Mouse (Mus musculus): ENCODE data around the gene Sertad3. TPM values are rescaled to one million over a fixed set of nuclear protein-coding genes. Genes with fewer than 3 reads are reported as not detected.

Gene Sertad3
- polyA plus RNA-seq, 1 experiment: 11.8 TPM

DNA sequence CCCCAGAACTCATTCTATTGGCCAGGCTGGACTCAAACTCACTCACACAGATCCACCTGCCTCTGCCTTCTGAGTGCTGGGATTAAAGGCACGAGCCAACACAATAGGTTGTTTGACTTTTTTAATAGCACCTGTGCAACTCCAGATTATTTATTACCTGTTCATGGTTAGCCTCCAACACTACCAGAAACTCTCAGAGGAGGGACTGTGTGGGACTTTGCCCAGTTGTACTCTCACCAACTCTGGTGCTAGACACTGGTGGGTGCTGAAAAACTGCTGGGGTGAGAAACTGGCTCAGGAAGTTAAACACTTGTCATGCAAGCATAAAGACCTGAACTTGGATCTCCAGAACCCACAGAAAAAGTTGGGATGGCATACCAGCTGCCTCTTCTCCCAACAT lies 6.2 kb downstream of the Sertad3 start:
- Histone ChIP-seq H3K4me3 (ENCODE audit: low read depth, low read length) (no peak overlapping the region), H3K27me3 (ENCODE audit: control insufficient read depth, insufficient read depth, low read length, poor library complexity, severe bottlenecking) (no peaks in the 10 kb centered on the region), H3K27ac (ENCODE audit: insufficient read depth, low read length) (no peak overlapping the region), H3K9me3 (replicated peaks; ENCODE audit: control insufficient read depth, insufficient read depth, low read length, poor library complexity, severe bottlenecking) (no peaks in the 10 kb centered on the region), H3K4me1 (ENCODE audit: control insufficient read depth, insufficient read depth, low read length) (peaks cover 6% of the 10 kb centered on the region), H3K36me3 (ENCODE audit: control insufficient read depth, insufficient read depth, low read length, poor library complexity, severe bottlenecking) (peaks cover 3% of the 10 kb centered on the region), H3K9ac (ENCODE audit: low read depth, poor library complexity, severe bottlenecking) (no peak overlapping the region)
- TF ChIP-seq CTCF (IDR thresholded peaks at IDR 0.05; ENCODE audit: low read depth, low read length): no peak
- TF ChIP-seq POLR2A (IDR thresholded peaks at IDR 0.05; ENCODE audit: insufficient read depth, low read length): no peak
- no peak for TF ChIP-seq EP300 (IDR thresholded peaks at IDR 0.05; ENCODE audit: insufficient read depth, low read depth, low read length)

- Histone ChIP-seq H3K9me3 (replicated peaks; ENCODE audit: control insufficient read depth, insufficient read depth, low read length, poor library complexity, severe bottlenecking) (no peaks in the 10 kb centered on the region), H3K27ac (ENCODE audit: insufficient read depth, low read length) (no peak overlapping the region), H3K4me1 (ENCODE audit: control insufficient read depth, insufficient read depth, low read length) (peaks cover 6% of the 10 kb centered on the region), H3K27me3 (ENCODE audit: control insufficient read depth, insufficient read depth, low read length, poor library complexity, severe bottlenecking) (no peaks in the 10 kb centered on the region), H3K36me3 (ENCODE audit: control insufficient read depth, insufficient read depth, low read length, poor library complexity, severe bottlenecking) (peaks cover 3% of the 10 kb centered on the region), H3K4me3 (ENCODE audit: low read depth, low read length) (no peak overlapping the region), H3K9ac (ENCODE audit: low read depth, poor library complexity, severe bottlenecking) (no peak overlapping the region)
- no peak for TF ChIP-seq POLR2A (IDR thresholded peaks at IDR 0.05; ENCODE audit: insufficient read depth, low read length)
Observed at GRCm38 (mm10) chr7:27480506-27480905, 6.9 kb downstream of the Sertad3 start.

- H3K4me3 ChIP-seq (ENCODE audit: low read depth, low read length): peak overlapping the region; percentile 38; the same call in 1 of the 2 replicates
- peaks cover 4% of the 10 kb centered on the region for H3K4me1 ChIP-seq (ENCODE audit: control insufficient read depth, insufficient read depth, low read length)
- H3K9ac ChIP-seq (ENCODE audit: low read depth, poor library complexity, severe bottlenecking): peak overlapping the region; percentile 56
- H3K36me3 ChIP-seq (ENCODE audit: control insufficient read depth, insufficient read depth, low read length, poor library complexity, severe bottlenecking): peaks cover 3% of the 10 kb centered on the region
- no peaks in the 10 kb centered on the region for H3K27me3 ChIP-seq (ENCODE audit: control insufficient read depth, insufficient read depth, low read length, poor library complexity, severe bottlenecking)
- no peaks in the 10 kb centered on the region for H3K9me3 ChIP-seq (replicated peaks; ENCODE audit: control insufficient read depth, insufficient read depth, low read length, poor library complexity, severe bottlenecking)
- TF ChIP-seq POLR2A (IDR thresholded peaks at IDR 0.05; ENCODE audit: insufficient read depth, low read length) (no peak), EP300 (IDR thresholded peaks at IDR 0.05; ENCODE audit: insufficient read depth, low read depth, low read length) (no peak), CTCF (IDR thresholded peaks at IDR 0.05; ENCODE audit: low read depth, low read length) (no peak)
- no peak overlapping the region for H3K27ac ChIP-seq (ENCODE audit: insufficient read depth, low read length)
Observed at GRCm38 (mm10) chr7:27480927-27481626, 7.5 kb downstream of the Sertad3 start.

DNA sequence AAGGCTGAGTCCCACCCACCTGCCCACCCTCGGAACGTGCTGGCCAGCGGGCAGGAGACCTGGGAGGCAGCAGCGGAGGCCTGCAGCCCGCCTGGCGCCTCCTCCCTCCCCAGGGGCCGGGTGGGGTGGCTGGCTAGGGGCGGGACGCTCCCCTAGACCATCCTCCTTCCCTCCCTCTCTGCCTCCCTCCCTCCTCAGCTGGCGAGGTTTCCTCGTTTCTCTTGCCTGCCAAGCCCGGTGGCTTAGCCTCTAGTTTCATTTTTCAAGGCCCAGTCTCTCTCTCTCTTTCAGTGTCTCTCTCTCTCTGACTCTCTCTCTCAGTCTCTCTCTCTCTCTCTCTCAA lies 8.0 kb downstream of the Sertad3 start:
- Histone ChIP-seq H3K27me3 (ENCODE audit: control insufficient read depth, insufficient read depth, low read length, poor library complexity, severe bottlenecking) (no peaks in the 10 kb centered on the region), H3K9ac (ENCODE audit: low read depth, poor library complexity, severe bottlenecking) (peak overlapping the region; percentile 56), H3K4me1 (ENCODE audit: control insufficient read depth, insufficient read depth, low read length) (peaks cover 4% of the 10 kb centered on the region), H3K4me3 (ENCODE audit: low read depth, low read length) (peak overlapping the region; percentile 10; the same call in 1 of the 2 replicates), H3K9me3 (replicated peaks; ENCODE audit: control insufficient read depth, insufficient read depth, low read length, poor library complexity, severe bottlenecking) (no peaks in the 10 kb centered on the region), H3K27ac (ENCODE audit: insufficient read depth, low read length) (peak overlapping the region; percentile 13; the same call in 1 of the 2 replicates), H3K36me3 (ENCODE audit: control insufficient read depth, insufficient read depth, low read length, poor library complexity, severe bottlenecking) (peaks cover under 1% of the 10 kb centered on the region; the same call in 1 of the 2 replicates)
- no peak for TF ChIP-seq POLR2A (IDR thresholded peaks at IDR 0.05; ENCODE audit: insufficient read depth, low read length)
- peak; percentile 69; the same call in 1 of the 2 replicates for TF ChIP-seq EP300 (IDR thresholded peaks at IDR 0.05; ENCODE audit: insufficient read depth, low read depth, low read length)
- no peak for TF ChIP-seq CTCF (IDR thresholded peaks at IDR 0.05; ENCODE audit: low read depth, low read length)

DNA sequence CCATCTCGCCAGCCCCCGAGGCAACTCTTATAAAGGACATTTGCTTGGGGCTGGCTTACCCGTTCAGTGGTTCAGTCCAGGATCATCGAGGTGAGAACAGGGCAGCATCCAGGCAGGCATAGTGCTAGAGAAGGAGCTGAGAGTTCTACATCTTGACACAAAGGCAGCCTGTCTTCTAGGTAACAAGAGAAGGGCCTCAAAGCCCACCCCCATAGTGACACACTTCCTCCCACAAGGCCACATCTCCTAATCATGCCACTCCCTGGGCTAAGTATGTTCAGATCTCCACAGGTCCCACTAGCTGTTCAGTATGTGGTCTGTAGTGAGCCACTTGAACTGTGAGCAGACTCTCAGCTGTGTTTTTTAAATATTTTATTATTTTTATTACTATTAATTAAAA lies 10.3 kb downstream of the Sertad3 start:
- H3K27ac ChIP-seq (ENCODE audit: insufficient read depth, low read length): 0 out of 2 replicates have a peak overlapping the region, but pooled peaks have one; percentile 7
- H3K9me3 ChIP-seq (replicated peaks; ENCODE audit: control insufficient read depth, insufficient read depth, low read length, poor library complexity, severe bottlenecking): no peaks in the 10 kb centered on the region

DNA sequence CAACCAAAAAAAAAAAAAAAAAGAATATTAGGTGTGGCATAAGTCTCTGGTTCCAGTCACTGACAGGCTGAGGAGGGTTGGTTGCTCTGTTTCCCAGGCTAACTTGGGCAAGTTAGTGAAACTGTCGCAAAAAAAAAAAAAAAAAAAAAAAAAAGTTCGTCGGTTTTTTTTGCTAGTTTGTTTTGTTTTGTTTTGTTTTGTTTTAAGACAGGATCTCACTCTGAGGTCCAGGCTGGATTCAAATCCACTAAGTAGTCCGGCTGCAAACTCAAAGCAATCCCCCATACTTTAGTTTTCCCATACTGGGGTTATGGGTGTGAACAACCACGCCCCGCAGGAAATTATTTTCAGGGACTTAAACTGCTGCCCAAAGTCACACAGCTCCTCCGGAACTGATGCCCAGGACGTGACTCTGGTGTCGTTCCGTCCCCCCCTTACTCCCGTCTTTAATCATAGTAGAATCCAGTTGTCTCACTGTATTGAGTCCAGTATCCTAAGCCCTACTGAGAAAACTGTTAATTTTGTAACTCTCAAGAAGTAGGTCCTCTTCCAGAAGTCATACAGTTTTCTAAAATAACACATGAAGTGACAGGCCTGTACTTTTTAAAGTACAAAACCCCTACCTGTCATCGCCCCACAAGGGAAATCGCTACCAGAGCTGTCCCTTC lies 12.7 kb downstream of the Sertad3 start:
- Histone ChIP-seq H3K4me3 (ENCODE audit: low read depth, low read length) (peak overlapping the region; percentile 45), H3K9ac (ENCODE audit: low read depth, poor library complexity, severe bottlenecking) (0 out of 2 replicates have a peak overlapping the region, but pooled peaks have one; percentile 15), H3K27me3 (ENCODE audit: control insufficient read depth, insufficient read depth, low read length, poor library complexity, severe bottlenecking) (no peaks in the 10 kb centered on the region), H3K4me1 (ENCODE audit: control insufficient read depth, insufficient read depth, low read length) (peaks cover 7% of the 10 kb centered on the region), H3K9me3 (replicated peaks; ENCODE audit: control insufficient read depth, insufficient read depth, low read length, poor library complexity, severe bottlenecking) (no peaks in the 10 kb centered on the region), H3K36me3 (ENCODE audit: control insufficient read depth, insufficient read depth, low read length, poor library complexity, severe bottlenecking) (peaks cover 2% of the 10 kb centered on the region; the same call in 1 of the 2 replicates), H3K27ac (ENCODE audit: insufficient read depth, low read length) (0 out of 2 replicates have a peak overlapping the region, but pooled peaks have one; percentile 13)
- TF ChIP-seq CTCF (IDR thresholded peaks at IDR 0.05; ENCODE audit: low read depth, low read length): no peak
- no peak for TF ChIP-seq EP300 (IDR thresholded peaks at IDR 0.05; ENCODE audit: insufficient read depth, low read depth, low read length)
- no peak for TF ChIP-seq POLR2A (IDR thresholded peaks at IDR 0.05; ENCODE audit: insufficient read depth, low read length)

More for the DNA sequence above, 10.3 kb downstream of the Sertad3 start:
- H3K27me3 ChIP-seq (ENCODE audit: control insufficient read depth, insufficient read depth, low read length, poor library complexity, severe bottlenecking): no peaks in the 10 kb centered on the region
- H3K9ac ChIP-seq (ENCODE audit: low read depth, poor library complexity, severe bottlenecking): no peak overlapping the region
- TF ChIP-seq EP300 (IDR thresholded peaks at IDR 0.05; ENCODE audit: insufficient read depth, low read depth, low read length) (no peak), POLR2A (IDR thresholded peaks at IDR 0.05; ENCODE audit: insufficient read depth, low read length) (no peak), CTCF (IDR thresholded peaks at IDR 0.05; ENCODE audit: low read depth, low read length) (no peak)
- H3K4me1 ChIP-seq (ENCODE audit: control insufficient read depth, insufficient read depth, low read length): peaks cover 5% of the 10 kb centered on the region
- H3K36me3 ChIP-seq (ENCODE audit: control insufficient read depth, insufficient read depth, low read length, poor library complexity, severe bottlenecking): no peaks in the 10 kb centered on the region
- peak overlapping the region; percentile 60 for H3K4me3 ChIP-seq (ENCODE audit: low read depth, low read length)

Data from ES-Bruce4 (cell line).